Mouse (Mus musculus): Measurements from ENCODE around the gene B3galnt1.
"Not testable (repeated sequence)": the region's sequence is repeated elsewhere in the genome, so short reads cannot be mapped to it uniquely, and the experiment has no call there.

Gene B3galnt1

GRCm38 (mm10) chr3:69598261-69599165 lies at the start of gene B3galnt1:
B3galnt1 (minus strand) TSS chr3:69598960.
- DNase-seq = peak; percentile 37

GRCm38 (mm10) chr3:69634521-69634920 lies 35.8 kb upstream of the B3galnt1 start:
- no peak for DNase-seq

GRCm38 (mm10) chr3:69633706-69634420 lies 35.1 kb upstream of the B3galnt1 start:
- no peak for DNase-seq

- no peak for DNase-seq
Measured at GRCm38 (mm10) chr3:69626963-69627590, 28.3 kb upstream of the B3galnt1 start.

- DNase-seq = no peak
Measured at GRCm38 (mm10) chr3:69626213-69626962, 27.6 kb upstream of the B3galnt1 start.

- DNase-seq = no peak
Measured at GRCm38 (mm10) chr3:69624182-69624581, 25.4 kb upstream of the B3galnt1 start.

- no peak for DNase-seq
Measured at GRCm38 (mm10) chr3:69607909-69608308, 9.1 kb upstream of the B3galnt1 start.

GRCm38 (mm10) chr3:69607468-69607867 lies 8.7 kb upstream of the B3galnt1 start:
- DNase-seq = no peak

- no peak for DNase-seq
Measured at GRCm38 (mm10) chr3:69606923-69607322, 8.2 kb upstream of the B3galnt1 start.

- no peak for DNase-seq
Measured at GRCm38 (mm10) chr3:69599166-69599500, 373 bp upstream of the B3galnt1 start.

GRCm38 (mm10) chr3:69597816-69598215 lies 944 bp downstream of the B3galnt1 start:
- no peak for DNase-seq

GRCm38 (mm10) chr3:69597211-69597610 lies 1.5 kb downstream of the B3galnt1 start:
- DNase-seq = no peak

GRCm38 (mm10) chr3:69596116-69596515 lies 2.6 kb downstream of the B3galnt1 start:
- no peak for DNase-seq

GRCm38 (mm10) chr3:69594071-69594470 lies 4.7 kb downstream of the B3galnt1 start:
- no peak for DNase-seq

GRCm38 (mm10) chr3:69593426-69593825 lies 5.3 kb downstream of the B3galnt1 start:
- DNase-seq = no peak

GRCm38 (mm10) chr3:69588101-69588760 lies 10.5 kb downstream of the B3galnt1 start:
- DNase-seq = no peak

- no peak for DNase-seq
Measured at GRCm38 (mm10) chr3:69583798-69584197, 15.0 kb downstream of the B3galnt1 start.

- DNase-seq = no peak
Measured at GRCm38 (mm10) chr3:69578791-69579190, 20.0 kb downstream of the B3galnt1 start.

GRCm38 (mm10) chr3:69576715-69577114 lies 22.0 kb downstream of the B3galnt1 start:
- no peak for DNase-seq

- DNase-seq = no peak
Measured at GRCm38 (mm10) chr3:69575577-69575976, 23.2 kb downstream of the B3galnt1 start.

- DNase-seq = no peak
Measured at GRCm38 (mm10) chr3:69572561-69572960, 26.2 kb downstream of the B3galnt1 start.

- DNase-seq = not testable (repeated sequence)
Measured at GRCm38 (mm10) chr3:69565586-69565985, 33.2 kb downstream of the B3galnt1 start.
